Mouse (Mus musculus): ENCODE results near the gene Thnsl2.

DNA sequence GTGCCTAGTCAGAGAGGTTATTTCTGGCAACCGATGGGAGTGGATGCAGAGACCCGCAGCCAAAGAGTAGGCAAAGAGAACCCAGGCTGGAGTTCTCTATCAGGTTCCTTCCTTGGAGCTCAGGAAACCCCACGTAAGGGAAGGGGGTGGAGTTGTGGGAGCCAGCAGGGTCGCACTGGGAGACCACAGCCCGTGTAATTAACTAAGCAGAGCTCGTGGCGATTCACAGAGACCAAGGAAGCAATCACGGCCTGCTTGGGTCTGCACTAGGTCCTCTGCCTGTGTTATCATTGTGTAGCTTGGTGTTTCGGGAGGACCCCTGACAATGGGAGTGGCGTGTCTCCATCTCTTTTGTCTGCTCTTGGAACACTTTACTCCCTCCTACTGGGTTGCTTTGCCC lies 6.9 kb upstream of the Thnsl2 start:
- TF ChIP-seq POLR2A (IDR thresholded peaks at IDR 0.05; ENCODE audit: low read depth, low read length) (no peak), CTCF (IDR thresholded peaks at IDR 0.05; ENCODE audit: extremely low read depth, insufficient read depth, insufficient read length, insufficient replicate concordance) (no peak)
